Mouse (Mus musculus): Measurements from ENCODE around the gene Cox17.

Gene Cox17

DNA sequence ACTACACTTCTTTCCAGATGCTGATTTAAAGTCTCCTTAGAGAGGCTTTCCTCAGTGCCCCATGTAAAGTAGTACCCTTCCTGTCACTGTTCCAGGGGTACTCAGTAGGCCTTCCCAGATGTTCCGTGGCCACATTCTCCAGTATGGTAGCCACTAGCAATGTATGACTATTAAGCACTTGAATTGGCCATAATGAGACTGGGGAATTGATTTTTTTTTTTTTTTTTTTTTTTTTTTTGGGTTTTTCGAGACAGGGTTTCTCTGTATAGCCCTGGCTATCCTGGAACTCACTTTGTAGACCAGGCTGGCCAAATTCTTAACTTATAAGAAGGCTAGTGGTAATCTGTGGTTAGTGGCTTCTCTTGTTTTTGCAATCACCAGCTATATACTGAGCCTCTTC, 3.1 kb downstream of the Cox17 start:
- DNase-seq, result no peak

GRCm38 (mm10) chr16:38350361-38350855, 3.6 kb downstream of the Cox17 start:
- no peak for DNase-seq

- no peak for DNase-seq
These were observed 4.1 kb downstream of the Cox17 start for GRCm38 (mm10) chr16:38350939-38351338.

DNA sequence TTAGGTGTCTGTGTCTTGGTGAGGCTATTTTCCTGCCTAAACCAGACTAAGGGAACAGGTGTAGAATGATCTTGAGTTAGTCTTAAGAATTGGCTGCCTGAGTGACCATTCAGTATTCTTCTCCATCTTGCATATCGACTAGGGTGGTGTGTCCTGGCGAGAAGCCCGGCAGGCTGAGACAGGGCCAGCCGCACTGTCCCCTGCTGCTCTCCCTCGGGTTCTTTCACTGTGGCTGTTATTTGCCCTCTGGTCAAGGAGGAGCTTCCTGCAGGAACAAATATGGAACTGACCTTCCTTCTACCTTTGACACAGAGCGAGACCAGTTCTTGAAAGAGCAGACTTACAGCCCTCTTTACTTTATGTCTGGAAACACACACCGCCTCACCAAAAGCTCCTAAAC, 5.2 kb downstream of the Cox17 start:
- DNase-seq, result peak in 1 of 2 experiments; percentile 44

GRCm38 (mm10) chr16:38352851-38353250, 6.1 kb downstream of the Cox17 start:
- no peak for DNase-seq

- DNase-seq, result no peak
These were observed 6.9 kb downstream of the Cox17 start for GRCm38 (mm10) chr16:38353642-38354041.

DNA sequence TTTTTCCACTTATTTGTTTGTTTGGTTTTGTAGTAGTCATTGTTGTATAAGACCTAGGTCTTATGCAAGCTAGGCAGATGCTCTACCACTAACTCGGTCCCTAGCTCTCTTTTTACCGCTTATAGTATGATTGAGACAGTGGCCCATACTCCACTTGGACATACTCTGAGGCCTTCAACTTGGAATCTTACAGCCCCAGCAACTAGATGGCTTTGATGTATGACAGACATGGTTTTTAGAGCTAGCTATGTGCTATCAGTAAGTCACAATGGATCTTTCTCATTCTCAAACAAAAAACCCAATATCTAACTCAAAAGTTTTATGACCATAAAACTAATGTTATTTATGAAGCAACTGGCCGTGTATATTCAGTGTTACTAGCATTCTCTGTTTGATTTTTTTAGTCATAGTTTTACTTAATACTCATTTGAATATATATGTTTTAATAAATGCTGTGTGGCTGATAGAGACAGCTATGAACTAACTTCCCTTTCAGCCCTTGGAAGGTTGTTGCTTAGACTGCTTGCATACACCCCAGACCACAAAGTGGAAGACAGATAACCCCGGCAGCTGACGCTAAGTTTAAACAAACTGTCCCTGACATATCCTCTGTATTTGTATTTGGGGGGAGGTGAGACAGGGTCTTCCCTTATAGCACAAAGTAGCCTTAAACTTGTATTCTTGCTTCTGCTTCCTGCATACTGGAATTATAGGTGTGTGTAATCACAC, 7.6 kb downstream of the Cox17 start:
- DNase-seq, result no peak

GRCm38 (mm10) chr16:38358256-38358812, 11.5 kb downstream of the Cox17 start:
- no peak for DNase-seq

DNA sequence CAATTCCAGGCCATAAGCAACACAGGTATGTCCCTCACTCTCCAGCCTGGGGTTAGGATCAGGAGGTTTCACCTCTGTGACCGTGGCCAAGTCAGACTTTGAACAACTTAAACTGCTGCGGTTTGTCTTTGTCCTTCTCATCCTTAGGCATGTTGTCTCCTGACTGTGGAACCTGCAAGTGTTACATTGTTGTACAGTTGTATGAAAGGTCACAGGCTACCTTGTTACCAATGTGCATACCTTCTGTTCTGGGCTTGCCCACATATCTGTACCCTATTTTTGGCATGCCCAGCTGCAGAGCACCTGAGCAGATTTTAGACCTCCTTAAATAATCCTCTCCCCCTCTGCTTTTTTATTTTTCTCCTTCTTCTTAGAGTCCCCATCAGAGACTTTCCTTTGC, 12.4 kb downstream of the Cox17 start:
- DNase-seq, result no peak

GRCm38 (mm10) chr16:38359857-38360256, 13.1 kb downstream of the Cox17 start:
- no peak for DNase-seq

DNA sequence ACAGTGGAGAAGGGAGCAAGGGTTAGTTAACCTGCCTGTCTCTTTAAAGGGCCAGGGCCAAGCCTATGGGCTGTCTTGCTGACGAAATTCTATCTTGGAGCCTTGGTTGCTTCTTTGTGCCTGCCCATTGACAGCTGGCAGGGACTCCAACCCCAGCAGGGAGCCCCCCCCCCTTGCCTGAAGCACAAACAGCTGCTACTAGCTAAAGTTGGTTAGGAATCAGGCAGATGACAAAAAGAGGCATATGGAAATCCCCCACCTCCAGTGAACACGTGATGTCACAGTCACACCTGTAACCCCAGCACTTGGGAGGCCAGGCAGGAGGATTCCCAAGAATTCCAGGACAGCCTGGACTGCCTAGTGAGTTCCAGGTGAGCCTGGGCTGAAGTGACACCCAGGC, 13.5 kb downstream of the Cox17 start:
- peak; percentile 70 to 82 for DNase-seq

DNA sequence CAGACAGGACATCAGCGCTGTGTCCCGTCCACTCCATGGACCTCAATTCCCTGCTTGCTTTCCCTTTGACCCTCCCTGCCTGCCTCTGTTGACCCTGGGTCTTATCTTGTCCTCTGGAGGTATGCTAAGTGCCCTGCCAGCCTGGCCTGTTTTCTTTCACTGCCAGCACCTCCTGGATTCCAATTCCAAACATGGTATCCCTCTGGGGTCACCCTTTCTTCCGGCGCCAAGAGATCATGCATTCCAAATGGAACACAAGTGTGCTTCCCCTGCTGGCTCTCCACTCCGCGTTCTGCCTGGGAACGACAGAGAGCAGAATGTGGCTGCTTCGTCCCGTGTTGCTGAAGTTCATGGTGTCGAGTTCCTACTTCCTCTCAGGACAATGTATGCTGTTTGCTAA, 15.1 kb downstream of the Cox17 start, which contains the start of gene Popdc2:
Gene Popdc2, plus strand, starts transcription at position 277 of the 400 bp plus-strand sequence.
- DNase-seq, result no peak

GRCm38 (mm10) chr16:38362493-38363255, 15.9 kb downstream of the Cox17 start:
- DNase-seq, result no peak

DNA sequence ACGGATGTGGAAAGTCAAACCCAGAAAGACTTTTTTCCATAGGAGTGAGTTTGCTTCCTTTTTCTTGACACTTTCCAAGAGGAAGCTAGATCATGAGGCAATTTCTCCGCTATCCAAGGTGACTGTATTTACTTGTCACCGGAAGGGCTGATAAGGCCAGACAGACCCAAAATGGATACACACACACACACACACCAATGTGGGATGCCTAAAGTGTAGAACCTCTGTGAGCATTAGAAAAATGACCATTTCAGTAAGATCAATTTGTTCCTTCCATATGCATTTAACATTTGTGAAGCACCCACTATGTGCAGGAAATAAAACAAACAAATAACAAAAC, 16.4 kb downstream of the Cox17 start:
- no peak for DNase-seq

- DNase-seq, result no peak
These were observed 16.9 kb downstream of the Cox17 start for GRCm38 (mm10) chr16:38363657-38364056.

GRCm38 (mm10) chr16:38365390-38365789, 18.6 kb downstream of the Cox17 start:
- DNase-seq, result no peak

GRCm38 (mm10) chr16:38366231-38366630, 19.4 kb downstream of the Cox17 start:
- no peak for DNase-seq

DNA sequence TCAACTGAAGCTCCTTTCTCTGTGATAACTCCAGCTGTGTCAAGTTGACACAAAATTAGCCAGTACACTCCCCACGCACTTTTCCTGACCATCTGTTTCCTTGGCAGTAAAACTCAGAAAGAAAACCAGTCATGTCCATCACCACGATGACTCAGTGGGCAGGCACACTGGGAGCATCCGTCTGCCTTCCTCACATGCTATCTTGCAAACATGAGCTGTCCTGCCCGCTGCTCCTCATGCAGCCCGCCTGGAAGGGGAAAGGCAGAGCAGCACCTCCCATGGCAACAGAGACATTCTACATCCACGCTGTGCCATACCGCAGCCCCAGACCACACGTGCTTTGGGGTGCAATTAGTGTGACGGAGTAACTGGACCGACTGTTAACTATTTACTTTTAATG, 21.5 kb downstream of the Cox17 start:
- peak; percentile 48 to 67 for DNase-seq

- no peak for DNase-seq
These were observed 22.2 kb downstream of the Cox17 start for GRCm38 (mm10) chr16:38369000-38369399.

- DNase-seq, result no peak
These were observed 22.6 kb downstream of the Cox17 start for GRCm38 (mm10) chr16:38369431-38369830.

GRCm38 (mm10) chr16:38369992-38370484, 23.2 kb downstream of the Cox17 start:
- DNase-seq, result no peak

- DNase-seq, result no peak
These were observed 24.0 kb downstream of the Cox17 start for GRCm38 (mm10) chr16:38370633-38371374.

Data from cerebellum, postnatal 10 days (tissue).